Mouse (Mus musculus) kidney, postnatal 14 days (tissue): ENCODE measurements around the gene Mr1.
A peak's percentile ranks its signal among the peaks of the same experiment; 100 is the strongest.

Source experiments
- DNase-seq: peaks from one replicate; pipeline ENCODE4 v3.0.0; 2022; ENCODE audit warnings: mixed read lengths

Mr1 gene

GRCm38 (mm10) chr1:155126716-155127115, 19.9 kb downstream of the Mr1 start:
- DNase-seq: no peak

GRCm38 (mm10) chr1:155124397-155124796, 22.2 kb downstream of the Mr1 start:
- no peak for DNase-seq

- no peak for DNase-seq
Measured at GRCm38 (mm10) chr1:155121977-155122939, 24.4 kb downstream of the Mr1 start.

GRCm38 (mm10) chr1:155119719-155120118, 26.9 kb downstream of the Mr1 start:
- no peak for DNase-seq

- no peak for DNase-seq
Measured at GRCm38 (mm10) chr1:155113946-155114345, 32.7 kb downstream of the Mr1 start.

- DNase-seq: no peak
Measured at GRCm38 (mm10) chr1:155112875-155113274, 33.7 kb downstream of the Mr1 start.

- DNase-seq: no peak
Measured at GRCm38 (mm10) chr1:155112118-155112517, 34.5 kb downstream of the Mr1 start.

- no peak for DNase-seq
Measured at GRCm38 (mm10) chr1:155111491-155111890, 35.1 kb downstream of the Mr1 start.

- no peak for DNase-seq
Measured at GRCm38 (mm10) chr1:155109387-155110350, 36.9 kb downstream of the Mr1 start.

- DNase-seq: no peak
Measured at GRCm38 (mm10) chr1:155108412-155108811, 38.2 kb downstream of the Mr1 start.

- no peak for DNase-seq
Measured at GRCm38 (mm10) chr1:155107843-155108242, 38.8 kb downstream of the Mr1 start.

- no peak for DNase-seq
Measured at GRCm38 (mm10) chr1:155106310-155106709, 40.3 kb downstream of the Mr1 start.

- no peak for DNase-seq
Measured at GRCm38 (mm10) chr1:155103991-155104390, 42.6 kb downstream of the Mr1 start.

GRCm38 (mm10) chr1:155102631-155103030, 44.0 kb downstream of the Mr1 start:
- no peak for DNase-seq

- peak; percentile 97 for DNase-seq
Measured at GRCm38 (mm10) chr1:155099280-155099848, 47.2 kb downstream of the Mr1 start, which contains the start of gene Ier5. TSS of gene Ier5 (minus strand) at chr1:155099636.

- peak; percentile 66 for DNase-seq
Measured at GRCm38 (mm10) chr1:155098486-155099279, 47.9 kb downstream of the Mr1 start.

GRCm38 (mm10) chr1:155097931-155098485, 48.6 kb downstream of the Mr1 start:
- peak; percentile 45 for DNase-seq

GRCm38 (mm10) chr1:155097354-155097753, 49.3 kb downstream of the Mr1 start:
- no peak for DNase-seq

GRCm38 (mm10) chr1:155096620-155097261, 49.9 kb downstream of the Mr1 start:
- no peak for DNase-seq

GRCm38 (mm10) chr1:155093971-155094707, 52.5 kb downstream of the Mr1 start:
- DNase-seq: peak; percentile 45
